Comparison of ENCODE assay signal across 8 mouse cellular contexts in genomic region chr4:95053041-95053790, GRCm38 (mm10). TPM values are rescaled to one million over a fixed set of nuclear protein-coding genes. Genes with fewer than 3 reads are reported as not detected.
A peak's percentile ranks its signal among the peaks of the same experiment; 100 is the strongest.
DNase-seq lines count a peak whose midpoint lies in the region; ATAC-seq lines count a peak whose summit lies in the region.

No protein-coding gene starts in this region.

- no peaks in the 10 kb centered on the region for H3K9me3 ChIP-seq in hindbrain, embryonic 15.5 days

- peak overlapping the region; percentile 95 for H3K27ac ChIP-seq in hindbrain, embryonic 15.5 days (replicated peaks)

- H3K9ac ChIP-seq in hindbrain, embryonic 15.5 days = peak overlapping the region; percentile 59

- H3K36me3 ChIP-seq in hindbrain, embryonic 15.5 days = no peaks in the 10 kb centered on the region

- peak; percentile 60 for ATAC-seq in hindbrain, embryonic 15.5 days (ENCODE audit: low FRiP score, low read depth)

- no peaks in the 10 kb centered on the region for H3K27me3 ChIP-seq in hindbrain, embryonic 15.5 days

- H3K4me2 ChIP-seq in hindbrain, embryonic 15.5 days = peak overlapping the region; percentile 72

- DNase-seq in WW6 (ENCODE audit: low read depth, low spot score) = peak; percentile 74
- peak; percentile 90 to 94 for DNase-seq in cerebellum, postnatal 36 days
- DNase-seq in frontal cortex, postnatal 36 days (ENCODE audit: low spot score in 2 of 2) = peak; percentile 91 to 97
- peak; percentile 89 to 91 for DNase-seq in layer of hippocampus, postnatal 36 days
- peak; percentile 98 for DNase-seq in lung, postnatal 25 days (ENCODE audit: low spot score)
- DNase-seq in retina, adult 2 months (ENCODE audit: low read depth, low spot score) = peak; percentile 65
- DNase-seq in thymus, postnatal 25 days = peak; percentile 91

- under 1% methylated on average over 29 of the region's 29 CpGs for WGBS in hindbrain, embryonic 15.5 days

- H3K4me3 ChIP-seq in hindbrain, embryonic 15.5 days = peak overlapping the region; percentile 46

- peaks cover 39% of the 10 kb centered on the region for H3K4me1 ChIP-seq in hindbrain, embryonic 15.5 days (replicated peaks)

RNA-seq across cellular contexts. Expression of gene Jun, which starts 1.2 kb away (rescaled TPM):
- 60.7 and 62.3 TPM in 2 replicates for polyA plus RNA-seq in hindbrain, embryonic 15.5 days (2015; fragmentation: Nextera tagmentation; extraction: Ambion mirVana)
- 100 to 1,000 TPM; 108 to 114 TPM for total RNA-seq in layer of hippocampus, postnatal 36 days (2021)

Comparison
In these comparisons a context has a peak if more than half of its experiments do, and no peak if none do; other contexts are left out.
1. Peak in every context shown above with its lines: DNase-seq, ATAC-seq, H3K4me3 ChIP-seq and H3K27ac ChIP-seq.